Mouse (Mus musculus): ENCODE data around the gene Gjd3.
"Not testable (repeated sequence)": the region's sequence is repeated elsewhere in the genome, so short reads cannot be mapped to it uniquely, and the experiment has no call there.

The Gjd3 gene

DNA sequence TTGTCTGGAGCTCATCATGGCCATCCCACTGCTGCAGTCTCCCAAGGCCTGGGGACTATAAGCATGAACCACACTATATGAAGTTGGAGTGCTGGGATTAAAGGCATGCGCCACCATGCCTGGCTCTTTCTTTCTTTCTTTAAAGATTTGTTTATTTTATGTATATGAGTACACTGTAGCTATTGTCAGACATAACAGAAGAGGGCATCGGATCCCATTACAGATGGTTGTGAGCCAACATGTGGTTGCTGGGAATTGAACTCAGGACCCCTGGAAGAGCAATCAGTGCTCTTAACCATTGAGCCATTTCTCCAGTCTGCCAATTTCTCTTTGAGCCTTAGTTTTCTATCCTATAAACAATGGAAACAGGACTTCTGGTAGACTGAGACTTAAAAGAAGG is 49.0 kb downstream of the Gjd3 start:
- DNase-seq (ENCODE audit: low read depth, low spot score) = not testable (repeated sequence)

DNA sequence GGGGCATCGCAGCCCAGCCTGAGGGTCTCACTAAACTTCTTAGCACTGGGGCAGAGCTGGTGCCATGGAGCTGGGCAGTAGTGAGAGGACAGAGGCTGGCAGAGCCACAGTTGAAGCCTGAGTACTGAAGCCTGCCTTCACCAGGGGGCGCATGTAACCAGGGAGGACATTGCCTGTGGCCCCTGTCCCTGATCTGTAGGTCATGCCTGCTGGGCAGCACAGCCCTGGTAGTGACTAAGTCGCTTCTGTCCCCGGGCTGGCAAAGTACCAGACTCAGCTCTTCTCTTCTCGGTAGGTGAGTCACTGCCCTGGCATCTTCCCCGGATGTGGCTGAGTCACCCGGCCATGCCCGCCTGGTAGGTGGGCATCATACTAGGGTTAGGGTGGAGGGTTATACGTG is 49.7 kb downstream of the Gjd3 start:
- DNase-seq (ENCODE audit: low read depth, low spot score) = no peak

DNA sequence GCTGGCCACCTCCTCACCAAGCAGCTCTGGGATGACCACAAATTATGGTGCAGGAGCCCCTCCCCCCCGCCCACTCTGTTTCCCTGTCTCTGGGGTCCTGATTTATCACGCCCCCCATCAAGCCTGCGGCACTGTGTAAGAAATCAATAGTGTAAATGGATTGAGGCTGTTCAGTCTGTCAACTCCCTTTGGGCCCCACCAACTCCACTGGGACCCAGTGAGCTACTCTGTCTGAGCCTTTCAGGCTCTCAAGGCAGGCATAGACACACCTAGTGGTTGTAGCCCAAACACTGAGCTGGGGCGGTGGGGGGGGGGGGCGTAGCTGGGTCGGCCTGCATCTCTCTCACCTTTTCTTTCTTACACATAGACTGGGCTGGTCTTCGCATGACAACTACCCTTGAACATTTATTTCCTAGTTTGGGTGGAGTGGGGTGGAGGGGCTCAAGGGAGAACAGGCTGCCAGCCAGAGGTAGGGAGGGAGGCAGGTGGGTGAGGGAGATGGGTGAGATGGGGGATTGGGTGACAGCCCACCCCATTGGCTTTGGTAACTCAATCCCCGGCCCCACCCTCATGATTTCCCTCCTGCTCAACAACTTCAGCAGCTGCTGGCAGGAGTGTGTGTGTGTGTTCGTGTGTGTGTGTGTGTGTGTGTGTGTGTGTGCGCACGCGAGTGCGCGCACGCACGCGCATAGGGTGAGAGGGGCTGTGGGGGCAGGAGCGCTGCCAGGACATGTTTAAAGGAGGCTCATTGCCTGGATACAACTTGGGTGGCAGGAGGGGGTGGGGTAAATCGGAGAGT is 50.3 kb downstream of the Gjd3 start:
- no peak for DNase-seq (ENCODE audit: low read depth, low spot score)
